Mouse (Mus musculus) central nervous system, embryonic 18 days (tissue): ENCODE results near the gene Jmjd6. TPM values are rescaled to one million over a fixed set of nuclear protein-coding genes. Genes with fewer than 3 reads are reported as not detected.

Experiments used
- polyA plus RNA-seq: library from polyadenylated mRNA; depleted of rRNA; stranded (reverse); fragments of >200 nt; gene quantifications from 2 replicates; pipeline ENCODE4 v1.2.3, GENCODE M21; 2012; rRNA removed

Gene Jmjd6
- 33.9 and 37.6 TPM in 2 replicates for polyA plus RNA-seq

DNA sequence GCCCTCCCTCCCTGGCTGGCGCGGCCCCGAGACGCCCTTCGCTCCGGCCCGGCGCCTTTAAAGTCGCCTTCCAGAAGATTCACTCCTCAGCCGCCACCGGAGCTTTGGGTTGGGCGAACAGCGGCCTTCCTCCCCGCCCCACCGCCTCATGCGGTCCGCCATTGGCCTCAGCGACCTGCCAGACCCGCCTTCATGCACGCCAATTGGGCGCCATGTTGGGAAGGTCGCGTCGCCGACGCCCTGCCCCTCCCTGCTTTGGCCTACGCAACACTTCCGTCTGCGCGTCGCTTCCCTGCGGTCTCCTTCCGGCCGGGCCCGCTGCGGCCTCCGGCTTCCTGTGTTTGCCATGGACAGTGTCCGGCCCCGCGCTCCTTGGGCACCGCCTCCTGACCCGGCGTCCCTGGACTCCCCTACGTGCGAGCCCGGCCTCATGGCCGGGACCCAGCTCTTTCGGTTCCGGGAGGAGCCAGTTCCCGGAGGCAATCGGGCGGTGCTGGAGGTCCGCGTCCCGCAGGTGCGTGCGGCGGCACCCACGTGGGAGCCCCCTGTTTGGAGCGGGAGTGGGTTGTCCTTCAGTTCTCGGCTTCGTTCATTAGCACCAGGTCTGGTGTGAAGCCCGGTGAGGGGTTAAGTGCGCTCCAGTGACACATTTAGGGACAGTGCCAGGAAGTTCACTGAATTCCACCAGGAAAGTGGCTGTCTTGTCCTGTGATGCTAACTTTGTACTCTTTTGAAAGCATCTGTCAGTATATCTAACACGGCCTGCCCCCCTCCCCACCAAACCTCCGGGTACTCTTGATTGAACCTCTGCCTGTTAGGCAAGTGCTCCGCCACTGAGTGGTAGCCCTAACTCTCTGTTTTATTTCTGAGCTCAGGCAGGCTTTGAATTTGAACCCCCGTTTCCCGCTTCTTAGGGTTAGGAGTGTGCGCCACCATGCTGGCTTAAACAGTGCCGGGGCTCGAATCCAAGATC is at the start of gene Jmjd6, which contains the start of gene Mettl23:
Jmjd6 (minus strand) TSS at position 189 of the 973 bp plus-strand sequence.
Mettl23 (plus strand) TSS at position 18 of the 973 bp plus-strand sequence.

GRCm38 (mm10) chr11:116852891-116853511 is 9.8 kb upstream of the Jmjd6 start, which contains the start of gene Srsf2:
Gene Srsf2, minus strand, starts transcription at chr11:116853094.

GRCm38 (mm10) chr11:116852291-116852890 is 9.1 kb upstream of the Jmjd6 start, which contains the start of gene Mfsd11:
Gene Mfsd11, plus strand, starts transcription at chr11:116852440.

GRCm38 (mm10) chr11:116827534-116828165 is 15.6 kb downstream of the Jmjd6 start, which contains the start of gene Mxra7:
Gene Mxra7, minus strand, starts transcription at chr11:116828046.

Other genes starting within 250 kb of the Jmjd6 start
- gene Rhbdf2, start 216.4 kb downstream of the Jmjd6 start, polyA plus RNA-seq = 1.8 and 2.3 TPM in 2 replicates
- gene Prcd, start 189.9 kb downstream of the Jmjd6 start, polyA plus RNA-seq = 1.8 and 2.3 TPM in 2 replicates
- 25.8 and 26.4 TPM in 2 replicates for gene Cygb, start 189.1 kb downstream of the Jmjd6 start, polyA plus RNA-seq
- not detected in 2 replicates for gene St6galnac1, start 67.9 kb downstream of the Jmjd6 start, polyA plus RNA-seq
- gene Mxra7, start 15.4 kb downstream of the Jmjd6 start, polyA plus RNA-seq = 12.3 and 14.3 TPM in 2 replicates
- 53.1 and 56.0 TPM in 2 replicates for gene Mettl23, start 171 bp downstream of the Jmjd6 start, polyA plus RNA-seq
- 41.9 and 44.3 TPM in 2 replicates for gene Mfsd11, start 9.0 kb upstream of the Jmjd6 start, polyA plus RNA-seq
- gene Srsf2, start 9.6 kb upstream of the Jmjd6 start, polyA plus RNA-seq = 602 TPM in 2 replicates
- gene Mgat5b, start 75.4 kb upstream of the Jmjd6 start, polyA plus RNA-seq = 68.6 and 85.1 TPM in 2 replicates